Mouse (Mus musculus) CH12.LX (cell line): Measurements from ENCODE around the gene Cnpy3. TPM values are rescaled to one million over a fixed set of nuclear protein-coding genes. Genes with fewer than 3 reads are reported as not detected.

Experiments used
- DNase-seq: peaks from one replicate; pipeline ENCODE4 v3.0.0-alpha.2; 2013; ENCODE audit errors: extremely low read depth
- H3K27ac ChIP-seq: 2 replicates; pipeline ENCODE4 v1.5.1; 2012; ENCODE audit warnings: low read depth, mild to moderate bottlenecking, control low read depth, moderate library complexity; ENCODE audit not compliant: insufficient read depth
- H3K27me3 ChIP-seq: replicated peaks from 2 replicates; pipeline ENCODE3; 2012; ENCODE audit warnings: inconsistent platforms
- H3K36me3 ChIP-seq, 2 experiments: replicated peaks in 1 of 2; 2 replicates each; pipeline versions ENCODE3 to v1.6.1; 2012; ENCODE audit warnings: inconsistent platforms in 1 of 2, low read length in 1 of 2, mild to moderate bottlenecking in 1 of 2, mixed read lengths in 1 of 2, moderate library complexity in 1 of 2; ENCODE audit not compliant: control insufficient read depth in 1 of 2, insufficient read depth in 1 of 2
- H3K4me1 ChIP-seq, 2 experiments: 2 replicates each; pipeline ENCODE4 v1.6.1; 2012; ENCODE audit warnings: inconsistent platforms in 1 of 2, moderate library complexity in 1 of 2; ENCODE audit not compliant: insufficient read depth in 2 of 2, control insufficient read depth in 1 of 2
- H3K4me2 ChIP-seq: 2 replicates; pipeline ENCODE4 v1.6.1; 2012; ENCODE audit warnings: low read depth, mild to moderate bottlenecking, control low read depth; ENCODE audit not compliant: poor library complexity, insufficient read depth, severe bottlenecking
- H3K4me3 ChIP-seq, 3 experiments: fragments of 150-350 bp in 1 of 3; sonication (generic) in 1 of 3; replicated peaks in 1 of 3; 2 replicates each; pipeline versions ENCODE3 to v1.5.1; 2011 to 2012; ENCODE audit warnings: low read depth in 2 of 3, low read length in 2 of 3, mild to moderate bottlenecking in 2 of 3, moderate library complexity in 2 of 3, control low read depth in 1 of 3, improper control_type of control experiment in 1 of 3, inconsistent platforms in 1 of 3, mixed read lengths in 1 of 3; ENCODE audit not compliant: poor library complexity in 1 of 3
- H3K79me2 ChIP-seq: replicated peaks from 2 replicates; pipeline ENCODE4 v1.6.1; 2012; ENCODE audit warnings: mild to moderate bottlenecking, moderate library complexity; ENCODE audit not compliant: control insufficient read depth, poor library complexity, insufficient read depth, severe bottlenecking; ENCODE audit errors: extremely low read depth
- H3K9ac ChIP-seq: 2 replicates; pipeline ENCODE4 v1.6.1; 2012; ENCODE audit warnings: low read depth, mild to moderate bottlenecking, control low read depth, moderate library complexity; ENCODE audit not compliant: insufficient read depth
- H3K9me3 ChIP-seq: replicated peaks from 2 replicates; pipeline ENCODE3; 2012; ENCODE audit warnings: low read length, inconsistent platforms, mixed read lengths
- CHD1 ChIP-seq: IDR thresholded peaks from 2 replicates; pipeline ENCODE4 v1.6.1; 2012; ENCODE audit warnings: low read depth, low read length, improper control_type of control experiment, inconsistent platforms
- CHD2 ChIP-seq: IDR thresholded peaks from 2 replicates; pipeline ENCODE4 v1.6.1; 2011; ENCODE audit warnings: low read length, improper control_type of control experiment
- CTCF ChIP-seq, 2 experiments: IDR thresholded peaks in 1 of 2; conservative IDR thresholded peaks in 1 of 2; 2 replicates each; pipeline ENCODE4 v1.5.1; 2011 to 2012; ENCODE audit warnings: low read depth in 2 of 2, low read length in 2 of 2, improper control_type of control experiment in 1 of 2, inconsistent platforms in 1 of 2, mild to moderate bottlenecking in 1 of 2, moderate library complexity in 1 of 2
- E2F4 ChIP-seq: IDR thresholded peaks from 2 replicates; pipeline ENCODE4 v1.6.1; 2011; ENCODE audit warnings: low read depth, low read length, improper control_type of control experiment; ENCODE audit not compliant: insufficient replicate concordance
- ELF1 ChIP-seq: IDR thresholded peaks from 2 replicates; pipeline ENCODE4 v1.6.1; 2014; ENCODE audit warnings: low read depth, mild to moderate bottlenecking, inconsistent platforms, low read length, improper control_type of control experiment
- ETS1 ChIP-seq: conservative IDR thresholded peaks from 2 replicates; pipeline ENCODE4 v1.6.1; 2012; ENCODE audit warnings: low read depth, mild to moderate bottlenecking, inconsistent platforms, low read length, improper control_type of control experiment, moderate library complexity
- GABPA ChIP-seq: IDR thresholded peaks from 2 replicates; pipeline ENCODE4 v1.6.1; 2012; ENCODE audit warnings: low read depth, low read length, improper control_type of control experiment, inconsistent platforms; ENCODE audit not compliant: insufficient replicate concordance
- KAT2A ChIP-seq: IDR thresholded peaks from 2 replicates; pipeline ENCODE4 v1.6.1; 2012; ENCODE audit warnings: low read length, improper control_type of control experiment, inconsistent platforms; ENCODE audit not compliant: insufficient replicate concordance
- MAFK ChIP-seq: IDR thresholded peaks from 2 replicates; pipeline ENCODE4 v1.6.1; 2011; ENCODE audit warnings: low read length, improper control_type of control experiment; ENCODE audit not compliant: insufficient replicate concordance
- MAX ChIP-seq: IDR thresholded peaks from 2 replicates; pipeline ENCODE4 v1.6.1; 2011; ENCODE audit warnings: low read length, improper control_type of control experiment
- MAZ ChIP-seq: IDR thresholded peaks from 2 replicates; pipeline ENCODE4 v1.6.1; 2012; ENCODE audit warnings: low read depth, mild to moderate bottlenecking, inconsistent platforms, low read length, improper control_type of control experiment, moderate library complexity
- MXI1 ChIP-seq: IDR thresholded peaks from 2 replicates; pipeline ENCODE4 v1.6.1; 2011; ENCODE audit warnings: mild to moderate bottlenecking, low read depth, low read length, improper control_type of control experiment
- MYC ChIP-seq: IDR thresholded peaks from 2 replicates; pipeline ENCODE4 v1.6.1; 2011; ENCODE audit warnings: low read depth, mild to moderate bottlenecking, improper control_type of control experiment, low read length
- NRF1 ChIP-seq: IDR thresholded peaks from 2 replicates; pipeline ENCODE4 v1.6.1; 2014; ENCODE audit warnings: low read depth, mild to moderate bottlenecking, inconsistent platforms, low read length, improper control_type of control experiment, moderate library complexity
- POLR2A ChIP-seq: IDR thresholded peaks from 2 replicates; pipeline ENCODE4 v1.6.1; 2011; ENCODE audit warnings: low read depth, mild to moderate bottlenecking, improper control_type of control experiment, low read length
- POLR2AphosphoS2 ChIP-seq: IDR thresholded peaks from 2 replicates; pipeline ENCODE4 v1.6.1; 2011; ENCODE audit warnings: low read depth, low read length, improper control_type of control experiment
- RCOR1 ChIP-seq: conservative IDR thresholded peaks from 2 replicates; pipeline ENCODE4 v1.6.1; 2012; ENCODE audit warnings: low read depth, mild to moderate bottlenecking, inconsistent platforms, low read length, improper control_type of control experiment
- SMC3 ChIP-seq: IDR thresholded peaks from 2 replicates; pipeline ENCODE4 v1.6.1; 2011; ENCODE audit warnings: low read depth, low read length, improper control_type of control experiment
- TBP ChIP-seq: conservative IDR thresholded peaks from 2 replicates; pipeline ENCODE4 v1.6.1; 2011; ENCODE audit warnings: low read depth, low read length, improper control_type of control experiment
- TCF12 ChIP-seq: IDR thresholded peaks from 2 replicates; pipeline ENCODE4 v1.6.1; 2014; ENCODE audit warnings: low read depth, mild to moderate bottlenecking, inconsistent platforms, low read length, improper control_type of control experiment
- UBTF ChIP-seq: IDR thresholded peaks from 2 replicates; pipeline ENCODE4 v1.6.1; 2012; ENCODE audit warnings: low read depth, mild to moderate bottlenecking, inconsistent platforms, low read length, improper control_type of control experiment, moderate library complexity
- USF1 ChIP-seq: IDR thresholded peaks from 2 replicates; pipeline ENCODE4 v1.6.1; 2014; ENCODE audit warnings: low read depth, mild to moderate bottlenecking, inconsistent platforms, low read length, improper control_type of control experiment
- ZKSCAN1 ChIP-seq: IDR thresholded peaks from 2 replicates; pipeline ENCODE4 v1.6.1; 2012; ENCODE audit warnings: low read depth, inconsistent platforms, low read length, improper control_type of control experiment, borderline replicate concordance
- ZMIZ1 ChIP-seq: IDR thresholded peaks from 2 replicates; pipeline ENCODE4 v1.6.1; 2012; ENCODE audit warnings: low read depth, mild to moderate bottlenecking, inconsistent platforms, low read length, improper control_type of control experiment
- dilution Hi-C: fragments of 300-500 bp; cut with MboI; formaldehyde crosslinking; loops from 2 replicates; pipeline ENCODE4 v1.14.3; 2020; ENCODE audit warnings: low sequenced_read_pairs; ENCODE audit not compliant: extremely low pct_unique_long_range_greater_than_20kb, extremely low pct_ligation_motif_present
- in situ Hi-C: fragments of 300-500 bp; cut with MboI; formaldehyde crosslinking; loops from 3 replicates; pipeline ENCODE4 v1.14.3; 2019; ENCODE audit warnings: low sequenced_read_pairs, low pct_ligation_motif_present, low pct_unique_long_range_greater_than_20kb, mixed read lengths
- polyA plus RNA-seq: library from polyadenylated mRNA; unstranded; fragments of >175 nt; gene quantifications from 2 replicates; pipeline ENCODE4 v1.2.1, GENCODE M21; 2012; ENCODE audit warnings: low read depth; ENCODE audit not compliant: insufficient read length
- total RNA-seq, 2 experiments: library from RNA; depleted of rRNA; stranded (reverse); fragments of 300-350 nt in 1 of 2; fragments of >200 nt in 1 of 2; gene quantifications; 2 replicates each; pipeline ENCODE4 v1.2.3; 2012 to 2014

The Cnpy3 gene
- total and polyA plus RNA-seq, 3 experiments = 78.6 to 102 (median 94.8) TPM

- TF ChIP-seq E2F4 = peak; percentile 61; the same call in 1 of the 2 replicates
- peak; percentile 63 for TF ChIP-seq GABPA
- TF ChIP-seq POLR2A = peak; percentile 98
- peak; percentile 40; the same call in 1 of the 2 replicates for TF ChIP-seq CHD2
- TF ChIP-seq TBP = peak; percentile 97
- TF ChIP-seq KAT2A = peak; percentile 68; the same call in 1 of the 2 replicates
- 0 out of 2 replicates have a peak, but pooled peaks have one; percentile 57 for TF ChIP-seq UBTF
- TF ChIP-seq USF1 = no peak
- TF ChIP-seq ZMIZ1 = peak; percentile 90; the same call in 1 of the 2 replicates
- TF ChIP-seq MAZ = peak; percentile 87; the same call in 1 of the 2 replicates
- TF ChIP-seq MYC = peak; percentile 97
- TF ChIP-seq CHD1 = 0 out of 2 replicates have a peak, but pooled peaks have one; percentile 75
- peak; percentile 54; the same call in 1 of the 2 replicates for TF ChIP-seq POLR2AphosphoS2
Measured at GRCm38 (mm10) chr17:46782341-46783221, 30.6 kb upstream of the Cnpy3 start, which contains the start of gene Rpl7l1 (continued).

- H3K36me3 ChIP-seq = peaks cover 36% of the 10 kb centered on the region in 2 experiments
- no peaks in the 10 kb centered on the region for H3K27me3 ChIP-seq
- peaks cover 10 to 30% of the 10 kb centered on the region in 2 experiments for H3K4me1 ChIP-seq
- H3K79me2 ChIP-seq = peaks cover 40% of the 10 kb centered on the region
- no peak for TF ChIP-seq NRF1
- no peak for TF ChIP-seq ETS1
- no peak for TF ChIP-seq MAZ
- TF ChIP-seq MXI1 = no peak
- no peak for TF ChIP-seq TBP
- no peak for TF ChIP-seq ELF1
- TF ChIP-seq ZMIZ1 = no peak
- no peak for TF ChIP-seq MAX
- TF ChIP-seq SMC3 = no peak
- no peak for TF ChIP-seq MYC
- TF ChIP-seq CTCF (conservative IDR thresholded peaks at IDR 0.05 in 1 of 2, IDR thresholded peaks at IDR 0.05 in 1 of 2; ENCODE audit: low read depth in 2 of 2, low read length in 2 of 2) = no peak
- TF ChIP-seq KAT2A = no peak
- TF ChIP-seq USF1 = no peak
- TF ChIP-seq UBTF = no peak
- TF ChIP-seq ZKSCAN1 = no peak
- no peak for TF ChIP-seq TCF12
- no peak for TF ChIP-seq RCOR1
- no peak for TF ChIP-seq CHD2
- TF ChIP-seq MAFK = no peak
- H3K9me3 ChIP-seq = no peaks in the 10 kb centered on the region
- dilution Hi-C loops (no loop called here), in situ Hi-C loops (loop anchor here (10.0 kb wide), 1 partner anchor 103 kb away; no protein-coding TSS in a partner anchor)
- peak overlapping the region; percentile 83; the same call in 1 of the 2 replicates for H3K4me2 ChIP-seq
- H3K27ac ChIP-seq = peak overlapping the region; percentile 70
- no peak for DNase-seq
- peak overlapping the region; percentile 99 for H3K9ac ChIP-seq
- peak overlapping the region; percentile 65 to 88 (median 84) for H3K4me3 ChIP-seq
Measured at GRCm38 (mm10) chr17:46781876-46782275, 29.9 kb upstream of the Cnpy3 start.
